Mouse (Mus musculus) embryonic facial prominence, embryonic 15.5 days (tissue): ENCODE data around the gene Blmh. TPM values are rescaled to one million over a fixed set of nuclear protein-coding genes. Genes with fewer than 3 reads are reported as not detected.

Source experiments
- ATAC-seq: fragments of 200-750 bp; cut with Nextera tagmentation; 2 replicates; pipeline ENCODE4 v1.8.0; 2017; ENCODE audit warnings: low read depth, moderate TSS enrichment; ENCODE audit not compliant: insufficient number of reproducible peaks, low FRiP score, low TSS enrichment
- H3K27ac ChIP-seq: fragments of 300-500 bp; sonication (generic); replicated peaks from 2 replicates; pipeline ENCODE4 v1.5.1; 2015; ENCODE audit warnings: mild to moderate bottlenecking, inconsistent platforms
- H3K27me3 ChIP-seq: fragments of 300-500 bp; sonication (generic); 2 replicates; pipeline ENCODE4 v1.6.1; 2015; ENCODE audit warnings: inconsistent platforms
- H3K36me3 ChIP-seq: fragments of 300-500 bp; sonication (generic); 2 replicates; pipeline ENCODE4 v1.6.1; 2015; ENCODE audit warnings: mild to moderate bottlenecking, inconsistent platforms
- H3K4me1 ChIP-seq: fragments of 300-500 bp; sonication (generic); 2 replicates; pipeline ENCODE4 v1.6.1; 2015; ENCODE audit warnings: inconsistent platforms
- H3K4me2 ChIP-seq: fragments of 300-500 bp; sonication (generic); replicated peaks from 2 replicates; pipeline ENCODE4 v1.6.1; 2015; ENCODE audit warnings: mild to moderate bottlenecking, inconsistent platforms
- H3K4me3 ChIP-seq: fragments of 300-500 bp; sonication (generic); replicated peaks from 2 replicates; pipeline ENCODE4 v1.5.1; 2015; ENCODE audit warnings: mild to moderate bottlenecking, inconsistent platforms
- H3K9ac ChIP-seq: fragments of 300-500 bp; sonication (generic); 2 replicates; pipeline ENCODE4 v1.6.1; 2015; ENCODE audit warnings: inconsistent platforms
- H3K9me3 ChIP-seq: fragments of 300-500 bp; sonication (generic); replicated peaks from 2 replicates; pipeline ENCODE4 v1.6.1; 2016; ENCODE audit warnings: inconsistent platforms
- WGBS: fragments of 180-500 bp; shearing (Covaris S2); methylation state at CpG from one replicate; pipeline ENCODE4 v1.1.7; 2015; 5-methylcytosine and 5-hydroxymethylcytosine counted together
- polyA plus RNA-seq: library from polyadenylated mRNA; unstranded; fragments of >200 nt; fragmentation: Nextera tagmentation; extraction: Ambion mirVana; gene quantifications from 2 replicates; pipeline ENCODE4 v1.2.1, GENCODE M21; 2015

The Blmh gene
- polyA plus RNA-seq, 1 experiment from 2014 or later = 171 TPM

DNA sequence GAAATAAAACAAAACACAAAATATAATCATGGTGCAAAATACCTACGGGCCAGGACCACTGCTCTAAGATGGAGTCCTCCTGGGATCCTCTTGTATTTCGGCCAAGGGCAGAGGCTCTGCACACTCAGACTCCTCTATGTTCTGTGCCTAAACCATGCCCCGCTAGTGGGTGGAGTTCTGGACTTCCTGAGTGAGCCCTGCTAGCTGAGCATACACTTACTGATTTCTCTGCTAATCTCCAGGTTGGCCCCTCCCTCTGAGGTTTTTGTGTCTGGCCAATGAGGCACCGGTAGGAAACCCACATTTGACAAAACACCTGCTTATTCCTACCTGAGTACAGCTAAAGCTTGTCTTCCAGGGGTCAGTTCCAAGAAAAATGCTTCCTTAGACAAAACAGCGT lies 76.1 kb downstream of the Blmh start:
- H3K4me2 ChIP-seq = no peak overlapping the region

DNA sequence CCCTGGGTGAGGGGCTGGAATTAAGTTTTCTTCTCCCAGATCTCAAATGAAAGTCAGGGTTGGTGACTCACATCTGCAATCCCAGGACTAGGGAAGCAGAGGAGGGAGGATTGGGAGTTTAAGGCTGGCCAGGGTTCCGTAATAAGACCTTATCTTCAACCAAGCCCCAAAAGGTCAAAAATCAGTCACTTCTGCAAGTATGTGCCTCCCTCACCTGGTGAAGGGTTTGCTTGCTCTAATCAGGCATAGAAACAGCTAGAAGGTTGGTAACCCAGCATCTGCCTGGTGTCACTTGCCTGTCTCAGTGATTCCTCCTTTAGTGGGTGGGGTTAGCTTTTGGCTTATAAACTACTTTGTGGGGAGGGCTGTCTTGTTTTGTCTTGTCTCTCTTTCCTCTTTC lies 77.8 kb downstream of the Blmh start:
- Histone ChIP-seq H3K4me3 (no peak overlapping the region), H3K36me3 (no peaks in the 10 kb centered on the region), H3K9me3 (no peaks in the 10 kb centered on the region), H3K9ac (no peak overlapping the region), H3K27me3 (peaks cover 33% of the 10 kb centered on the region), H3K4me2 (no peak overlapping the region), H3K27ac (no peak overlapping the region), H3K4me1 (peaks cover 28% of the 10 kb centered on the region)
- WGBS = 64% methylated on average over 1 of the region's 1 CpGs
- ATAC-seq = no peak

More for the DNA sequence above, 76.1 kb downstream of the Blmh start:
- H3K4me1 ChIP-seq = peaks cover 31% of the 10 kb centered on the region
- H3K27ac ChIP-seq = no peak overlapping the region
- no peak for ATAC-seq
- no peaks in the 10 kb centered on the region for H3K36me3 ChIP-seq
- H3K9ac ChIP-seq = no peak overlapping the region
- H3K4me3 ChIP-seq = no peak overlapping the region
- peaks cover 45% of the 10 kb centered on the region for H3K27me3 ChIP-seq
- WGBS = 56% methylated on average over 5 of the region's 5 CpGs
- H3K9me3 ChIP-seq = no peaks in the 10 kb centered on the region

DNA sequence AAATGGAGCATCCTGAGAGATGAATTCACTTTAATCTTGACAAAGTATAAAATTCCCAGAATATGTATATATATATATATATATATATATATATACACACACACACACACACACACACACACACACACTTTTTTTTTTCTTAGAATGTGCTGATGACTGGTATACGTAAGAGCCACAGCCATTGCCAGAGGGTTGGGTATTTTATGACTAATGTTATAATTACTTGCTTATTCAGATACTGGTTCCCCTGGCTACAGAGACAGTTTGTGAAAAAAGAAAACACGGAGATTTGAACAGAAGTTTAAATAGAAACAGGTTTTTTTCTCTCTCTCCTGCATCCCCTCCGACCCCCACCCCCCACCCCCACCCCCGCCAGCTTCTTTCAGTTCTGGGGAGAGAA lies 81.3 kb downstream of the Blmh start:
- Histone ChIP-seq H3K9ac (no peak overlapping the region), H3K9me3 (no peaks in the 10 kb centered on the region), H3K4me3 (no peak overlapping the region), H3K4me2 (no peak overlapping the region), H3K4me1 (peaks cover 14% of the 10 kb centered on the region), H3K27ac (no peak overlapping the region), H3K36me3 (no peaks in the 10 kb centered on the region), H3K27me3 (peaks cover 3% of the 10 kb centered on the region)
- 30% methylated on average over 4 of the region's 4 CpGs for WGBS
- no peak for ATAC-seq

DNA sequence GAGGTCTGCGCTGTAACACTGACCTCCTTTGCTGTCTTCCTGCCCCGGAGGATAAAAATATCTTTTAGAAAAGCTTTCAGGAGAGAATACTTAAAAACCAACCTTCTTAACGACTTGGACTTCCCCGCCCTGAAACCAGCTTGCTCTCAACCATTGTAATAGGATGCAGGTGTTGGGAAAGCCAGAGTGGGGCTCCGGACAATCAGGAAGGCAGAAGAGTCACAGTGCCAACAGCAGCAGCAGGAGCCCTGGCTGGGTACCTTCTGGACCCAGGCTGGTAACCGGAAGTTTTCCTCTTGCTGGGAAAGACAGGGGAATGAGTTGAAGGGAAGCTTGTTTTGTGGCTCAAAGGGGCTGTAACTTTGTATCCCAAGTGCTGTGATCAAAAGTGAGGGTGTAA lies 82.0 kb downstream of the Blmh start:
- Histone ChIP-seq H3K27ac (no peak overlapping the region), H3K36me3 (no peaks in the 10 kb centered on the region), H3K4me3 (no peak overlapping the region), H3K9me3 (no peaks in the 10 kb centered on the region), H3K4me2 (no peak overlapping the region; the same call in 1 of the 2 replicates), H3K27me3 (no peaks in the 10 kb centered on the region), H3K4me1 (peaks cover 14% of the 10 kb centered on the region), H3K9ac (no peak overlapping the region)
- ATAC-seq = no peak
- 27% methylated on average over 6 of the region's 6 CpGs for WGBS

DNA sequence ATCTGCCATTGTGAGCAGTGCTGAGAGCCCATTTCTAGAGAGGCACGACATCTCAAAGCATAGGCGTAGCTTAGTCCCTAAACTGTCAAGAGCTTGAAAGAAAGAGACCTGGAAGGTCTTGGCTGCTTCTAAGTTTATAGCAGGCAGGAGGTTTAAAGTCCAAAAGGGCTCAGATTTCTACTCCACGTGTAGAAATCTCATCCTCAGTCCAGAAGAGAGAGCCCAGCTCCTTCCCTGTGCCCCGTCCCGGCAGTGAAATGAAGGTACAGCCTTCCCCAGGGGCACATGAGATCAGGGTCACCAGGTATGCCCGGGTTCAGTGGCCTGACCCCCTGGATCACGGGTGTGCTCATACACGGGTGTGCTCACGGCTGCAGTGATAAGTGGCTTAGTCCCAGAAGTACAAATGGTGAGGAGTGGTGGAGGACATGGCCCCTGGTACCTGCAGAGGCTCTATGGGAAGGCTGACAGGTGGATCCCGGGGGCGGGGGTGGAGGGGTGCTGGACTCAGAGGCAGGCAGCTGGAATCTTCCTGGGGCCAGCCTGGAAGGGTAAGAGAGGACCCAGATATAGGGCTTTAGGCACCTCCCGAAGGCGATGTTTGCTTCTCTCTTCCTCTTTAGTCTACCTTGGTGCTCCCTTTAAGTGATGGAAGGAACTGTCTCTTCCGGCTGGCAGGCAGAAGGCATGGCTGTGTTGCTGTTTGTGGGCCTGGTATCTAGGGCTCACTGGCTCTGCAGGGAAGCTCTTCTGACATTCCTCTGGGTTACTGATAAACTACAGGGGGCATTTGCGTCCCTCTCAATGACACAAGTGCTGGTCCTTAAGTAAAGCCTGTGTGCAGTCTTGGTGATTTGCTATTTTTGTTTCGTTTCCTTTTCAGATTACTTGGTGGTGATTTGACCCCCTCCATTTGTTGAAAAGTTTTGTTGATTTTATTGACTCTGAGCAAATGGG lies 84.7 kb downstream of the Blmh start:
- no peak overlapping the region for H3K4me2 ChIP-seq
- no peak overlapping the region for H3K4me3 ChIP-seq
- no peaks in the 10 kb centered on the region for H3K9me3 ChIP-seq
- ATAC-seq = no peak
- 75% methylated on average over 16 of the region's 16 CpGs for WGBS
- no peaks in the 10 kb centered on the region for H3K27me3 ChIP-seq
- H3K27ac ChIP-seq = no peak overlapping the region
- H3K4me1 ChIP-seq = peaks cover 8% of the 10 kb centered on the region; the same call in 1 of the 2 replicates
- no peaks in the 10 kb centered on the region for H3K36me3 ChIP-seq
- no peak overlapping the region for H3K9ac ChIP-seq

DNA sequence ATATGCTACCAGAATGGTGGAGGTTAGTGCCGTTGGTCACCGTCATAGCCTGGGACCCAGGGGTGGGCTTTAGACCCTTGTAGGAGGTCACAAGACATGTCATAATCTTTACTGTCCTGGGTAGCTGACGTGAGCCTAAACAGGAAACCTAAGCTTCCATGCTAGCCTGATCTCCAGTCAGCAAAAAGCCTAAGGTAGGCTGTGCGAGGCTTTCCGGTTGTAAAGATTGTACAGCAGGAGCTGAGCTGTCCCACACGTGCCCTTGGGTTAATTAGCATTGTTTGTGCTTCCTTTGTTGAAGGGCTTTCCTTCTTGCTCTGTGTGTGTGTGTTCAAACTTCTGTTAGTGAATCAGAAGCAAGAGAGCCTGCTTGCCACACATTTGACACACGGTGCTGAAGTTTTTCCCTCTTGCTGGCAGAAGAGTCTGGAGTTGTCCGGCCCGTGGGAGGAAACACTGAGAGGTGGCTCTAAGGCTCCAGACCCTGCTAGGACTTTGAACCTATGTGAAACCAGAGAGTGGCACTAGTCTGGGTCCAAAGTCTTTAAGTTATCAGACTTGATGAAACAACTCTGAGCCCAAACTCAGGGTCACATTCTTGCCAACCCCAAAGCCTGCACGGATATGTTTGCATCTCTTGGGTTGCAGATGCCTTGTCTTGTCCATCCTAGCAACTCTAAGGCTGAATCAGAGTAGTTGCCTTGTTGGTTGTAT lies 86.3 kb downstream of the Blmh start:
- no peaks in the 10 kb centered on the region for H3K36me3 ChIP-seq
- H3K4me3 ChIP-seq = no peak overlapping the region
- peaks cover 8% of the 10 kb centered on the region; the same call in 1 of the 2 replicates for H3K4me1 ChIP-seq
- no peaks in the 10 kb centered on the region for H3K27me3 ChIP-seq
- 76% methylated on average over 10 of the region's 10 CpGs for WGBS
- no peak overlapping the region for H3K9ac ChIP-seq
- no peak overlapping the region for H3K27ac ChIP-seq
- H3K4me2 ChIP-seq = no peak overlapping the region
- no peak for ATAC-seq
- no peaks in the 10 kb centered on the region for H3K9me3 ChIP-seq

DNA sequence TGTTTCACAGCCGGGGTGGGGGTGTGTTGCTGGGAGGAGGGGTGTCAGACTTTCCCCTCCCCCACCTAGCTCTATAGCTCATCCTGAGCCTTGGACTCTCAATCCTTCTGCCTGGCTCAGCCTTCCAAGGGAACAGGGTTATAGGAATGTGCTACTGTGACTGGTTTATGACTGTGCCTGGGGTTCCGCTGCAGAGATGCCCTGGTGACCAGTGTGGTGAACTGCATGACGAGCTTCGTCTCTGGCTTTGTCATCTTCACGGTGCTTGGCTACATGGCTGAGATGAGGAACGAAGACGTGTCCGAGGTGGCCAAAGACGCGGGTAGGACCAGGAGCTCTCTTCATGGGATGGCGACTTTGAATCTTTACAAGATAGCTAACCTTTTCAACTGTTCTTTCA lies 93.4 kb downstream of the Blmh start:
- 83% methylated on average over 11 of the region's 11 CpGs for WGBS
- Histone ChIP-seq H3K27ac (no peak overlapping the region), H3K9me3 (no peaks in the 10 kb centered on the region), H3K9ac (no peak overlapping the region), H3K36me3 (no peaks in the 10 kb centered on the region), H3K4me2 (no peak overlapping the region), H3K4me1 (no peaks in the 10 kb centered on the region), H3K27me3 (no peaks in the 10 kb centered on the region), H3K4me3 (no peak overlapping the region)
- no peak for ATAC-seq

DNA sequence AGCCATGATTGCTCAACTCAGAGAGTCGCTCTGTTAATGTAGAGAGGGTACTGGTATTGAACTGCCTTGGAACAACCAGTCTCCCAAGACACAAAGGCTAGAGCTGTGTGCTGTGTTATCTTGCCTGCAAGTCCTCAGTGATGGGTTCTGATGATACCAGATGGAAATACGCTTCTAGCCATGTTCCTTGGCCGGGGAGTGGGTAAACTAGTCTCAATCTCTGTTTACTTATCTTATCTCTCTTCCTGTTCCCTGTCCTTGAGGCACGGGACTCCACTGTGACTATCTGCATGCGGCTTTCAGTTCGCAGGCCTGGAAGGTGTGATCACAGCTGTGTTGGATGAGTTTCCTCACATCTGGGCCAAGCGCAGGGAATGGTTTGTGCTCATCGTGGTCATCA lies 94.9 kb downstream of the Blmh start:
- WGBS = 75% methylated on average over 8 of the region's 8 CpGs
- Histone ChIP-seq H3K27ac (no peak overlapping the region), H3K4me3 (no peak overlapping the region), H3K36me3 (no peaks in the 10 kb centered on the region), H3K4me1 (no peaks in the 10 kb centered on the region), H3K4me2 (no peak overlapping the region), H3K27me3 (no peaks in the 10 kb centered on the region), H3K9ac (no peak overlapping the region), H3K9me3 (no peaks in the 10 kb centered on the region)
- no peak for ATAC-seq

DNA sequence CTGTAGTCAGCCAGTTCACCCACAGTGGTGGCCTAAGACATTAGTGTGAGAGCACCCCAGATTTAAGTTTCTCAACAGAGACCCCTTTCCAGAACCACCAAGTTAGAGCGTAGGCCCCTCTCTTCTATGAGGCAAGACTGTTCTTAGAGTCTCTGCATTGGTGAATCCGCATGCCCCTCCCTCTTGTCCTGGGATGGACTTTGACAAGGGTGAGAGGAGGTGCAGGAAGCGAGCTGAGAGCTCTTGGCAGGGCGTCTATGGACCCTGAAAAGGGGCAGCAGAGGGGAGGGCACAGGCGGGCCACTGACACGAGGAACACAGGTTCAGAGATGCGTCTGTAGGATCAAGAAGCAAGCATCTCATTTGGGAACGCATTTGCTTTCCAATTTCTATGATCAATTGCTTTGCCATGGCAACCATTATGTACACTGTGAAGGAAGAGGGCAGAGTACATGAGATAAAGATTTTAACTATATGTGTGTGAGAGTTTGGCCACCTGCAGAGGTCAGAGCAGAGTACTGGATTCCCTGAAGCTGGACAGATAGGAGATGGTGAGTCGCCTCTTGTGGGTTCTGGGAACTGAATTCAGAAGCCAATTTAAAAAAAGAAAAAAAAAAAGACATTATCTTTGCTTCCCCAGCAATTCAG lies 97.3 kb downstream of the Blmh start:
- WGBS = 81% methylated on average over 9 of the region's 9 CpGs
- Histone ChIP-seq H3K27me3 (no peaks in the 10 kb centered on the region), H3K4me3 (no peak overlapping the region), H3K9me3 (no peaks in the 10 kb centered on the region), H3K27ac (no peak overlapping the region), H3K36me3 (no peaks in the 10 kb centered on the region), H3K9ac (no peak overlapping the region), H3K4me1 (no peaks in the 10 kb centered on the region), H3K4me2 (no peak overlapping the region)
- no peak for ATAC-seq

DNA sequence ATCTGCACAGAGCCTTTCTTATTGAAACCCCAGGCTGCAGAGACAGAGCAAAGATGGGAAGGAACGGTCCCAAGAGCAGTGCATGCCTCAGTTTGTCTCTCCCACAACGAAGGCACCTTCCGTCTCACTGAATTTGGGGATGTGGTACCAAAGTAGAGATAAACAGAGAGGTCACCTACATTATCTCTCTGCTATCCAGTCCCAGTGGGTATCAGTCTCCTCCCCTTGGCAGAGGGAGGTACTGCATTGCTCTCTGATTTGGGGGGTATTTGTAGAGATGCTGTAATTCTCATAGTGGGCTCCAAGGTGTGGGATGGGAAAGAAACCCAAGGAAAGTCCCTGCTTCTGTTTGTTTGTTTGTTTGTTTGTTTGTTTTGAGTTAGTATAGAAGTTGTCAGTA lies 102.0 kb downstream of the Blmh start:
- Histone ChIP-seq H3K9me3 (no peaks in the 10 kb centered on the region), H3K27me3 (no peaks in the 10 kb centered on the region), H3K27ac (no peak overlapping the region), H3K4me2 (no peak overlapping the region), H3K4me1 (no peaks in the 10 kb centered on the region), H3K9ac (no peak overlapping the region), H3K4me3 (no peak overlapping the region), H3K36me3 (no peaks in the 10 kb centered on the region)
- ATAC-seq = no peak
- 73% methylated on average over 3 of the region's 3 CpGs for WGBS

DNA sequence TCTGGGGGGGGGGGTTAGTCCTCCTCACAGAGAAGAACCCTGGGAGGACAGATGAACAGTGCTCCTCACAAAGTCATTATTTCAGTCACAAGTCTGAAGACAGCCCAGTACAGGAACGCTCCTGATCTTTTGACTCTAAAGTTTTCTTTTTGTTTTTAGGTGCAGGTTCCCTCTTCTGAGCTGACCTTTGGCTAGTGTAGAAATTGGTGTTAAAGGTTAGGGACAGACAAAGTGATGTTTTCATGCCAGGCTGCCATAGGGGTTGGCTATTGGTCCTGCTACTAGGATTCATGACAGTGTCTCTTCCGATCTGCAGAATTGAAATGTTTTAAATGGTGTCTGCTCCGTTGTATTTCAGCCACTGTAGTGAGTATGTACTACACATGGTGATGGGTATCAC lies 103.5 kb downstream of the Blmh start:
- H3K4me3 ChIP-seq = no peak overlapping the region
- H3K9ac ChIP-seq = no peak overlapping the region
- H3K27ac ChIP-seq = no peak overlapping the region
- no peaks in the 10 kb centered on the region for H3K4me1 ChIP-seq
- no peaks in the 10 kb centered on the region for H3K36me3 ChIP-seq
- H3K4me2 ChIP-seq = no peak overlapping the region
- no peak for ATAC-seq
- no peaks in the 10 kb centered on the region for H3K27me3 ChIP-seq
- no peaks in the 10 kb centered on the region for H3K9me3 ChIP-seq
- 87% methylated on average over 3 of the region's 3 CpGs for WGBS
